Mouse (Mus musculus): ENCODE data around the gene Mdga1. TPM values are rescaled to one million over a fixed set of nuclear protein-coding genes. Genes with fewer than 3 reads are reported as not detected.
"Not testable (repeated sequence)": the region's sequence is repeated elsewhere in the genome, so short reads cannot be mapped to it uniquely, and the experiment has no call there.

Gene Mdga1
- polyA plus RNA-seq, 1 experiment, result 1.4 TPM

DNA sequence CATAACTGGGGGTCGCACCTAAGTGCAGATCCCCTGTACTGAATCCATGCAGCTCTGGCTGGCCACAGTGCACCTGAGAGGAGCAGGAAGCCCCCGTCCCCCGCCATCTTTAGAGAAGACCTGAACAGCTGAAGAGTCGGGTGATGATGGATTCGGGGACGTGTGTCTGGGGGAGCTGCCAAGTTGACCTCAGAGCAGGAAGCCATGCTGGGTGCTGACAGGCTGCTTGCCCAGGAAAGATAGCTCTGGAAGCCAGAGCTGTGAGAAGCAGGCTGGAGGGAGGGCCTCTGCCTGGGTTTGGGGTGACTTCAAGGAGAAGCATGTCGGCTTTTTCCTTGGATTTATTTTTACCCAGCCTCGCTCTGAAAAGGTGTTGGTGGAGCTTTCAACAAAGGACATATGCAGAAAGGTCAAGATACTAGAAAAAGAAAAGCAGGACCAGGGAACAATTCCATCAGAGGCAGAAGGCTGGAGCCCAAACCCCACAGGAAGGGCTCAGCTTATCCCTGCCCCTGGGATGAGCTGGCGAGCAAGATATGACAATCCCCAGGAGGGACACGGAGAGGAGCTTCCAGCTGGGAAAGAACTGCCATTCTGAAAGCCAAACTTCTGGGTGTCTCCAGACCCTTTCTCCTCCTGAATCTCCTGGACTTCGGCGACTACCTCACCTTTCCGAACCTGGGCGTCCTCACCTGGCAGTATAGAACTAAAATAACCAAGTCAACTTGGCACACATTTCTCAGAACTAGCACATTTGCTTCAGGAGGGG, 146.3 kb downstream of the Mdga1 start:
- 72% methylated on average over 14 of the region's 14 CpGs for WGBS

DNA sequence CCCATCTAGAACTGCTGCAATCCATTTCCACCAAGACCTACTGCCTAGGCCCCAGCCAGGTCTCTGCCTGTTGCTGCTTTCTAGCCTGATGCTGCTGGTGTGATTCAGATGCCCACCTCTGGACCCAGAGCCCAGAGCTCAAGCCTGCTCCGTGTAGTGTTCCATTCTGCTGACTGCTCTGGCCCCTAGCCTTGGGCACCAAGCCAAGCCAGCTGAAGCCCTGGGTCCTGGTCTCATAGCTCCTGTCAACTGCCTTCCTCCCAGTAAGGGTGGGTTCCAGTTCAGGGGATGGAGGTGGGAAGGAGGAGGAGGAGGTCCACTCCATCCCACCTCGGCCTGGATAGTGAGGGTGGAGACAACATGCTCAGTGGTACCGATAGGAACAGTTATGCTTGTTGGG, 150.3 kb downstream of the Mdga1 start:
- WGBS, result 83% methylated on average over 3 of the region's 3 CpGs

More for the DNA sequence above, 146.3 kb downstream of the Mdga1 start:
- DNase-seq (ENCODE audit: low read depth, low spot score), result no peak

DNA sequence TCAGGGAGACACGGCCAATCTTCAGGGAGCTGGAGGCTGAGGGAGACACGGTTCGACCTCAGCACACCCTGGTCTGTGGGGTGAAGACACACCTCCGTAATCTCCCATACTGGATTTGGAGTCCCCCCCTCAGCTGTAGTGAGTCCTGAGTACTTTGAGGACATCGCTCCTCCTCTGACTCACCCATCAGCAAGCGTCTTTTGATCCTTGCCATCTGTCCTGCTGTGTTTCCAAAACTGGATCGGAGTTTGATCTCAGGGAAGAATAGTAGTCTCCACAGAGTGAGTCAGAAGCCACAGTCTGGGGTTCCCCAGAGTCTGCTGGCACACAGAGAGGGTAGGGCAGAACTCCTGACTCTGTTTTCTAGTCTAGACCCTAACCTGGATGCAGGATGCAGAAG, 150.9 kb downstream of the Mdga1 start:
- 76% methylated on average over 7 of the region's 7 CpGs for WGBS
- DNase-seq (ENCODE audit: low read depth, low spot score), result no peak

More for the DNA sequence above, 150.3 kb downstream of the Mdga1 start:
- no peak for DNase-seq (ENCODE audit: low read depth, low spot score)

DNA sequence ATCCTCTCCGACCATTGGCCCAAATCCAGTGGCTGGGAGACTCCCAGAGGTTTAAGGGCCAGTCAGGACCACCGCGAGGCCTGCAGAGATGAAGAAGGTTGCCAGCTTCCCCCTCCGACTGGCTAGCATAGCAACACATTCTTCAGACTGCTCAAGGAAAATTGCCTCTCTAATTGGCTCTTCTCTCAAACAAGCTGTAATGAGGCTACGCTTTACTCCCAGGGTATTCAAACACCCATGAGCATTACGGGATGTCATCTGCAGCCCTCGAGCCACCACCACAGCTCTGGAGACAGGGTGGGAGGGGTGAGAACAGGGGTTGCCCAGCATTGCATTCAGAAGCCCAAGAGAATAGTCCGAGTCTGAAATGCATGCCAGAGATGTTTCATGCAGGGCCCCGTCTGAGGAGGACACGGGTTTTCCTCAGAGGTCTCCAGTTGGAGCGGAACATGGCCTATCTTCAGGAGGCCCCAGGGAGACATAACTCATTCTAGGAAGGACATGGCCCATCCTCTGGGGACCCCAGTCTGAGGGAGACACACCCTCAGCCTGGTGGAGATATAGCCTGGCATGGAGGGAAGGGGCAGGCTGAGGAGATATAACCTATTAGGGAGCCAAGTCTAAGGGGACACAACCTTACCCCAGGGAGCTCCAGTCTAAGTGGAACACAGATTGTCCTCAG, 151.5 kb downstream of the Mdga1 start:
- DNase-seq (ENCODE audit: low read depth, low spot score), result no peak
- 60% methylated on average over 11 of the region's 11 CpGs for WGBS

DNA sequence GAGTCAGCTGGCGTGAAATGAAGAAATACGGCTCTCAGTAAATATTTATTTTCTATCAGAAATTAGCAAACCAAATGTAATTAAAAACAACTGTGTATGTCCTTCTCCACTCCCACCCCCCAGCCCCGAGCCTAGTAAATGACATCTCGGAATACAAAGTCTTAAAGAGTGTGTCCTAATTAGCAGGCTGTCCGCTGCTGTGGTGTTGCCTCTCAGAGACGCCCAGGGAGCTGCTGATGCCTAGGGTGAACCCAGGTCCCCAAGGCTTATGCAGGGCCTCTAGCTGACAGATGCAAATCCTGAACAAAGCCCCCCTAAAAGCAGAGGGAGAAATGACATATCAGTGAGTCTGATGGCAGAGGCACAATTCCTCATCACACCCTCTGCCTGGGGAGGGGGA, 155.1 kb downstream of the Mdga1 start:
- 66% methylated on average over 6 of the region's 6 CpGs for WGBS
- no peak for DNase-seq (ENCODE audit: low read depth, low spot score)

DNA sequence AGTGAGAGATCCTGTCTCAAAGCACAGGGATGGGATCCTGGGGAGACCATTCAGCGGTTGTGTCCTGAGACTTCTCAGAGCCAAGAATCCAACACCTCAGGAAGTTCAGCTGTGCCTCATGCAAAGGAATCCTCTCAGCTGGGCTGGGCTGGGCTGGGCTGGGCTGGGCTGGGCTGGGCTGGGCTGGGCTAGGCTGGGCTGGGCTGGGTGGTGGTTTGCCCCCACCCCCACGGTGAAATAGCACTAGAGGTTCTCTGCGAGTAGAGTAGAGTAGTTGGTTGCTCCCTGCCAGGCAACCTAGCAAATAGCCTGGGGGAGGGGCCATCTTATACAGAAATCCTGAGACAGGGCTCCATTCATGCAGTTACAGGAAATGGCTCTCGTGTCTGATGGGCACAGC, 156.6 kb downstream of the Mdga1 start:
- 7% methylated on average over 4 of the region's 4 CpGs for WGBS

DNA sequence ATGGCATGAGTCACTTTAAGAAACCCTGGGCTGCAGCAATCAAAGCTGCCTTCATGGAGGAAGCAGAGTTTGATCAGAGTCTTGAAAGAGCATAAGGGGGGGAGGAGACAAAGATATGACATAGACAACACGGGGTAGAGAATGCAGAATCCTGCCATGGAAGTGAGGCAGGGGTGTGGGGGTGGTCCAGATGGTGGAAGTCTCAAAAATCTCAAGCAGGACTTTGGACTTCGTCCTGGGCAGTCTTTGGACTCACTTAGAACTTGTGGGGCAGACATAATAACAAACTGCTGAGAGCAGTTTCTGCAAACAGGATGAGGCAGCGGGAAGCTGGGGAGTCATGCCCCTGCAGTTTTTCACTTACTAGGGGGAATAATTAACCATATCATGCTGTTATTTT, 166.3 kb downstream of the Mdga1 start:
- DNase-seq (ENCODE audit: low read depth, low spot score), result no peak
- 61% methylated on average over 3 of the region's 3 CpGs for WGBS

More for the DNA sequence above, 156.6 kb downstream of the Mdga1 start:
- no peak for DNase-seq (ENCODE audit: low read depth, low spot score)

DNA sequence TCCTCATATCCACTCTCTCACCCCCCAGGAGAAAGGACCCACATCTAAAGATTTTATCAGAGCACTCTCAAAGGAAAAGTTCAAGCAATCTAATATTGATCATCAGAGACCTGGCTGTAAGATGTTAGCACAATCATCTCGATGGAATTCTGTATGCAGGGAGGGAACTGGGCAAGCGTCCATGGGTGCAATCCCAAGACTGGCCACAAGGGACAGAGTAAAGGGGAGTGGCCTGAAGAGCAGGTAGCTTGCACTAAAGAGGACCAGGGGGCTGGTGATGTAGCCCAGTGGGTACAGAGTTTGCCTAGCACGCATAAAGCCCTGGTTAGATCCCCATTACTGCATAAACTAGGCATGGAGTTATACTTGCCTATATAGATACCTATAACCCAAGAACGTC, 168.5 kb downstream of the Mdga1 start:
- DNase-seq (ENCODE audit: low read depth, low spot score), result peak; percentile 22
- WGBS, result 21% methylated on average over 4 of the region's 4 CpGs

DNA sequence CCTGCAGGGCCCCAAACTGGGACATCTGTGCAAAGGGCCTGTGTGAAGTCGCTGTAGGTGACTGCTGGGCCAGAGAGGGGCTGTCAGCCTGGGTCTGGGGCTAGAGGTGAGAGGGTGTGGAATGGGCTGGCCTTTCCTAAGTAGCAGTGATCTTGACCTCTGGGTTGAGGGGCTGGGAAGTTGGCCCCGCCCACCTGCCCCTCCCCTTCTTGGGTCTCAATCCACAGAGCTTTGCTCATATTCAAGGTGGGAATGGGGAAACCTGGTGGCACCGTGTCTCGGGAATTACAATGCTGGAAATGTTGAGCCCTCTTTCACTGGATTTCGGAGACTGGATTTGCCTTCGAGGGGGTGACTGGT, 169.8 kb downstream of the Mdga1 start:
- no peak for DNase-seq (ENCODE audit: low read depth, low spot score)
- 57% methylated on average over 6 of the region's 6 CpGs for WGBS

DNA sequence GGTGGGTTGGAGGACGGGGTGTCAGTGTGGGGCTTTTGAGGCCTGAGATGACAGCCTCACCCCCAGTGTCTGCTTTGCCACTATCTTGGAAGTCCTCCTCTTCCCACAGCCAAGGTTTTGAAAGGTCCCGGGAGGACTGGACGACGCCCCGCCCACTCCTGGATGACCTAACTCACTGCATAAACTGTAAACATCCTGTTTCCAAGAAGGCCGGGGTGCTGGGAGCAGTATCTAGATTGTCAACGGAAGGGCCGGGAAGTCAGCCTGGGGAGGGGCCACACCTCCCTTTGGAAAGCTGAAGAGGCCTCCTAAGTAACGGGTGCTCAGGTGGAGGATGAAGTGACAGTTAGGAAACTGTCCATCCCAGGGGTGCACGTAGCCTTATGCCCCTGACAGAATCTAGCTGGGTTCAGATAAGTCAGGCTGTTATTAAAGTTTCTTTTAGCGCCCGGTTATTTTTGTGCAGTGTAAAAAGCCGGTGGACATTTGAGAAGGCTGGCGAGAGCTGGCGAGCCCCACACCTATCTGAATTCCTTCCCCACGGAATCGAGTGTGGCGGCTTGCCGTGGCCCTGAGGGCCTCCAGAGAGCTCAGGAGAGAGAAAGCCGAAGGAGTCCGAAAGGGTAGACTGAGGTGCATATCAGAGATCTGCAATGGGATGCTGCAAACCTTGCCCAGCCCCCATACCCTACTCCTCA, 170.3 kb downstream of the Mdga1 start:
- WGBS, result 69% methylated on average over 21 of the region's 21 CpGs
- no peak for DNase-seq (ENCODE audit: low read depth, low spot score)

DNA sequence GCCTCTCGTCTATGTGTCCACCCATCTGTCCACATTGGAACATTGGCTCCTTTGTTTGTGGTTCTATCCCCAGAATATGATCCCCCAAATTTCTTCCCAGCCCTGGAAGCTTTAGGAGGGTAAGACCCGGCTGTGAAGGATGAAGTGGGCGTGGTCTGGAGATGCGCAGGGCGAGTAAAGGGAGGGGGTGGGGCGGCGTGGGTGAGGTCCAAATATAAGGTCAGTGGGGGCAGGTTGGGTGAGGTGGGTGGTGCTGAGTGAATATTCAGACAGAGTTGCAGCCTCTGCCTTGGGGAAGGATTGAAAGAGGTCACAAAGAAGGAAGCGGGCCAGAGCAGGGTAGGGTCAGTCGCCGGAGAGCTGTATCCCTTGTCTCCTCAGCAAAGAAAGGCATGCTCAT, 171.7 kb downstream of the Mdga1 start:
- DNase-seq (ENCODE audit: low read depth, low spot score), result no peak
- 58% methylated on average over 10 of the region's 10 CpGs for WGBS

DNA sequence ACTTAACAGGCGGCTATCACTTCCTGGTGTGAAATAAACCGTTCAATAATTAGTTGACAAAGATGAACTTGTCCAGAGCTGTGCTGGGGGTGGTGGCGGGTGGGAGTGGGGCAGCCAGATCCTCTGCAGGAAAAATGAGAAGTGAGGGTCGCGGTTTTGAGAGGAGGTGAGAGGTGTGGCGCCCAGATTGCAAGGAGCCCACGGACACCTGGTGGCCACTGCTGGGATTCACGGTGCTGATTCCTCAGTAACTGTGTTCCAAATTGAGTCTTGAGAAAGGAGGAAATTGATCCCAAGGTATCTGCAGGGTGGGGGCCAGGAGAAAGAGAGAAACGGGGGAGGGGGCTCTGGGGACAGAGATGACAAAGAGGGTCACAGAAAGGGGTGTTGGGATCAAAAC, 173.1 kb downstream of the Mdga1 start:
- 23% methylated on average over 9 of the region's 9 CpGs for WGBS
- no peak for DNase-seq (ENCODE audit: low read depth, low spot score)

DNA sequence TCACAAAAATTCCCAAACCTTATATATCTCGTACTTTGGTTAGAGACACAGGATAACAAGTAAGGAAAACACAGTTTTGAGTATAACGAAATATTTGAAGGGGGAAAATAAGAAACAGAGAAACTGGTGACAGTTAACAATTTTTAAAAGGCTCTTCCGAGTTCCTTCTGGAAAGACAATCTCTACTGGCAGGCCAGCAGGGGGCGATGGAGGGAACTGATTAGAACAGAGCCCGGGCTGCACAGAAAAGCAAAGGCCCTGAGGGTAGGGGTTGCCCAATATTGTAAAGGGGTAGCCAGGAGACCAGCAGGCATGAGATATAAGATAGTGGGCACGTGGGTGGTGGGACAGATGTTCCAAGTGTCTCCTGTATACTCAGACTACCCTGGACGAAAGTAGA, 173.8 kb downstream of the Mdga1 start:
- WGBS, result 11% methylated on average over 7 of the region's 7 CpGs
- DNase-seq (ENCODE audit: low read depth, low spot score), result peak; percentile 6

DNA sequence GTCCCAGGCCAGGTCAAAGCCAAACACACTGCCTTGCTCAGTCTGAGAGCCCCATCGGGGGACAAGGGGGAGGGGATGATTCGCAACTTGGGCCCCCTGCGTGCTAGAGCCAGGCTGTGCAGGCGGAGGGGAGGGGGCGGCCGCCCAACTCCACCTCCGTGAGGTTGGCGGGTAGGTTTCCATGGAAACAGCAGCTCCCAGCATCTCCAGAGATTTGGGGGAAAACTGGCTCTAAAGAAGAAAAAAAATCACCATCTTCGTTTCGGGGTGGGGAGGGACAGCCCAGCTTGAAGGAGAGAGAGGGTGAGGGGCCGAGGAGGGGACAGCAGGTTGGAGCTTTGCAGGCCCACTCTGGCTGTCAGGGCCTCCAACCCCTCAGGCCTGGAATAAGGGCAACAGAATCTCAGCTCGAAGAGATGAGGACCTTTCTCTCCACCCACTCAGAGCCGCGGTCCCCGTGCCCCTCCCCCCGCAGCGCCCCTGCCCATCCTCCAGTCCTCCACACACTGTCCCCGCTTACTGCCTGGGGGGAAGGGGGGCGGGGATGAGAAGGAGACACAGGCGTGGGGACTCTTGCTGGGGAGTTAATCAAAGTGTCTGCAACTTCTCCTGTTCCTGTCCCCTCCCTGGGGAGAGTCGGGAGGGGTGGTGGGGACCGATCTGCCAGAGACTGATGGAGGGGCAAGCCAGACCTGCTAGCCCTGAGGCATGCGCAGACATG, 174.7 kb downstream of the Mdga1 start:
- no peak for DNase-seq (ENCODE audit: low read depth, low spot score)

DNA sequence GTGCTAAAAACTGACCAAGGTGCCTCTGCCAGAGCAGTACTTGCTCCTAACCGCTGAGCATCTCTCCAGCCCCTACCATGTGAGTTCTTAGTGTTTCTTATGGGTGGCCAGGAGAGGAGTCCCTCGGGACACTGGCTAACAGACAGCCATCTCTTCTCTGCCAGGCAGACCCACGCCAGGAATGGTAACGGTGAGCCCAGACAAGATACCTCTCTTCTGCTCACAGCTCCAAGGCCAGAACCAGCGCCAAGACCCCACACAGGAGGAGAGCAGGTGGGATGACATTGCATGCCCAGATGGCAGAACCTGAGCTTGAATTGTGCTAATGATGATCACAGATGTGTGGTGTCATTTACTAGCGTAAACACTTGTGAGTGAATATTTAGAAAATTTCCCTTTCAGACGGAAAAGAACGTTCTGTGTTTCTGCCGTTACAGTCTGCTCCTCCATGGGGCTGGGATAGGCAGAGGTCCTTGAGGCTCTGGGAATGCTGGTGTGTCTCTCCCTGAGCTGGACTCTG, 178.3 kb downstream of the Mdga1 start:
- 67% methylated on average over 9 of the region's 9 CpGs for WGBS
- DNase-seq (ENCODE audit: low read depth, low spot score), result no peak

More for the DNA sequence above, 174.7 kb downstream of the Mdga1 start:
- 22% methylated on average over 23 of the region's 23 CpGs for WGBS

DNA sequence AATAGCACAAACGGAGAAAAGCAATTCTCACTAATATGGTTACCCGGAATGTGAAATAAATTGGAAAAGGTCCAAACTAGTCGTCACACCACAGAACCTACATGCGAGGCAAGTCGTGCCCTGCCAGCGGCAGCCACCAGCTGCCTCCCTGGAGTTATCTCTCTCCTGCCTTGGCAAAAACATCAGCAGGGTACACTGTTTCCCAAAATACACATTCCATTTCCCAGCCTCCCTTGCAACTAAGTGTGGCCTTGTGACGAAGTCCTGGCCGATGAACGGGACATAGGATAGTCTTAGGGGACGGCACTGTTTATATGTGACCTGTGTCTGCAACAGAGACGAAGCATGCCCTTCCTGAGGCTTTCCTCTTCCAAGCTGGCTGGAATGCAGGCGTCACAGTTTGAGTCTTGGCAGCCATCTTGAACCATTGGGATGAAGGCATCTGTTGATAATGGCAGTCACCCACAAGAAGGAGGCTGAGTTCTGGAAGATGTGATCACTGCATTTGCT, 179.6 kb downstream of the Mdga1 start:
- no peak for DNase-seq (ENCODE audit: low read depth, low spot score)
- 87% methylated on average over 12 of the region's 12 CpGs for WGBS

DNA sequence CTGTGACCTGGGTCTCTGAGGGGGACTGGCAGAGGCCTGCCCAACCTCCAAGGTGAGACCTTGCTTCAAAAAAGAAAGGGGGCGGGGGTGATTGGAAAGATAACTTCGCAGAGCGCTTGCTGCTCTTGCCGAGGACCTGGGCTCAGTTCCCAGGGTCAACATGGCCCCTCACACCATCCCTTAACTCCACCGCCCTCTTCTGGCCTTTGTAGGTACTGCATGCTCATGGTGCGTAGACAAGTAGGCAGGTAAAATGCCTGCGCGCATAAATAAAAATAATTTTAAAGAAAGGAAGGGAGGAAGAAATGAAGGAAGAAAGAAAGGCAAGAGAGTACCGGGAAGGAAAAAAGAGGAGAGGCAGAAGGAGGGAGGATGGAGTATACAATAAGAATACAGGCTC, 180.2 kb downstream of the Mdga1 start:
- DNase-seq (ENCODE audit: low read depth, low spot score), result no peak
- 74% methylated on average over 9 of the region's 9 CpGs for WGBS

DNA sequence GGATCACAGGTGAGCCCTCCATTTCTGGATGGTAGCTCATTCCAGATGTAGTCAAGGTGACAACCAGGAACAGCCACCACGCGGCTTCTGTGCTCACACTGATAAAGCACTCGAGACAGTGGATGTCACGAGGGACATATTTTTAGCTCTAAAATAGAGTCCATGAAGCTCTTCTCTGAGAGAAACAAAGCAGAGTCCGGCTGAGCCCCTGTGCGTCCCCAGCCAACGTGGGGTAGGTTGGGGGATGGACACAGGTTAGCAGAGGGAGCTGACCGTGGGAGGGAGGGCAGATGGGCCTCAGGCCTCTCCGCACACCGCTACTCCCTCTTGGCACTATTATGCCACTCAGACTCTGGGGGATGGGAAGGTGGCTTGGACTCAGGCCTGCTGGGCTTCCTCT, 181.3 kb downstream of the Mdga1 start:
- DNase-seq (ENCODE audit: low read depth, low spot score), result no peak
- WGBS, result 83% methylated on average over 10 of the region's 10 CpGs

DNA sequence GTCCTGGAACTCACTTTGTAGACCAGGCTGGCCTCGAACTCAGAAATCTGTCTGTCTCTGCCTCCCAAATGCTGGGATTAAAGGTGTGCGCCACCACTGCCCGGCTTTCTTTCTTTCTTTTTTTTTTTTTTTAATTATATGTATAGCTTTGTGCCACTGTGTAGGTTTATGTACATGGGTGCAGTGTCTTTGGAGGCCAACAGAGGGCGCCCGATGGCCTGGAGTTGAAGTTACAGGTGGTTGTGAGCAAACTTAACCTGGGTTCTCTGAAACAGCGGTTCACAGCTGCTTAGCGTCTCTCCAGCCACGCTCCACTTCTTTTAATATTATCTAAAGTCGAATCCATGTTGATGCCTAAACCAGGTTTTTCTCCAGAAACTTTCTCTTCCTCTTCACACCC, 185.1 kb downstream of the Mdga1 start:
- WGBS, result 80% methylated on average over 9 of the region's 9 CpGs

DNA sequence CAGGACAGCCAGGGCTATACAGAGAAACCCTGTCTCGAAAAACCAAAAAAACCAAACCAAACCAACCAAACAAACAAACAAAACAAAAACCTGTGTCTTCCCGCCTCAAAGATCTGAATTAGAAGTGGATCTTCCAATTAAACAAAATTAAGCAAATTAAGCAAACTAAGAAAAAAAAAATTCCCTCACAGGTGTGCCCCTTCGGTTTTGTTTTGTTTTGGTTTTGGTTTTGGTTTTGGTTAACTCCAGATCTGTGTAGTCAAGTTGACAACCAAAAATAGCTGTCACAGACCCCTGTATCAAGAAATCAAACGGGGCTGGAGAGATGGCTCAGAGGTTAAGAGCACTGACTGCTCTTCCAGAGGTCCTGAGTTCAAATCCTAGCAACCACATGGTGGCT, 188.4 kb downstream of the Mdga1 start:
- DNase-seq (ENCODE audit: low read depth, low spot score), result not testable (repeated sequence)
- WGBS, result 72% methylated on average over 4 of the region's 4 CpGs

More for the DNA sequence above, 185.1 kb downstream of the Mdga1 start:
- DNase-seq (ENCODE audit: low read depth, low spot score), result no peak
